Mouse (Mus musculus) cerebellum, adult 11-12 months (tissue): Measurements from ENCODE around the gene Tsacc.
"Not testable (repeated sequence)": the region's sequence is repeated elsewhere in the genome, so short reads cannot be mapped to it uniquely, and the experiment has no call there.

Experiments used
- DNase-seq: peaks from one replicate; pipeline ENCODE4 v3.0.0; 2022

The Tsacc gene

DNA sequence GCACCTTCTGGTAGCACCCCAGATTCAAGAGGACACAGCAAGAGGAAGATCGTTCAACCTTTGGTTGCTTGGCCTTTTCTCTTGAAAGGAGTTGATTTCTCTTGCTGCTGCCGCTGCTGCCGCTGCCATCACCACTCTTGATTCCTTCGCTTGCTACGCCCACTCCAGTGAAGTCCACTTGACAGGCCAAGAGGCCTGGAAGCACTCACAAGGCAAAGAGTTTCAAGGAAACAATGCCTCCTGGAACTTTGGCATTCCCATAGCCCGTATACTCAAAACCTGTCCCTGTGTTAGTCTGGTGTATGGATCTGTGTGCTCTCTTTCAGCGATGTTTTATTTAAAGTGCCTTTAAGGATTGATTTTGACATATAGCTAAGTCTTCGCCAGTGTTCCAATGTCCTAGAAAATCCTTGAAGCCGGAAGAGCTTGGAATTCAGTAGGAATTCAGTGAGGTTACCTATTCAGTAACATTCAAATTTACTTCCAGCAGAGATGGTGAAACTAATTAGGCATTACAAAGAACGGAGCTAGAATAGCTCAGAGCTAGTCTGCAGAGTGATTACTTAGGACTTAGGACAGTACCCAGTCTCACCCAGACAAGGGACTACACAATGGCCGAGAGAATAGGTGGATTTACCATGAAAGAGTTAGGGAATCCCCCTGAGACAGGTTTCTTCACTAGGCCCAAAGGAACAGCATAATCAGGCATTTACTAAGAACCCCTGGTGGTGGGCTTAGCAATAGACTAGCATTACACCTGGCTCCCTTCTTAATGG, 15.5 kb downstream of the Tsacc start:
- DNase-seq = not testable (repeated sequence)

DNA sequence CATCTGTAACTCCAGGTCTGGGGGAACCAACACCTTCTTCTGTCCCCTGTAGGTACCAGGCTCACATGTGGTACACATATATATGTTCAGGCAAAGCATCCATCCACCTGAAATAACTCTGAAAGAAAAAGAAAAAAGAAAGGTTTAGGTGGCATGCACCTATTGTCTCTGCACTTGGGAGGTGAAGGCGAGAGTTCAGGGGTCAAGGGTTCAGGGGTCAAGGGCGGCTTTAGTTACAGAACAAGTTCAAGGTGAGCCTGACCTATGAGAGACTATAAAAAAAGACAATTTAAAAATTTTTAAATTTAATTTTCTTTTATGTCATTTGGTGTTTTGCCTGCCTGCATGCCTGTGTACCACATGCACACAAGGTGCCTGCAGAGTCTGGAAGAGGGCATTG, 16.8 kb downstream of the Tsacc start:
- DNase-seq = no peak

DNA sequence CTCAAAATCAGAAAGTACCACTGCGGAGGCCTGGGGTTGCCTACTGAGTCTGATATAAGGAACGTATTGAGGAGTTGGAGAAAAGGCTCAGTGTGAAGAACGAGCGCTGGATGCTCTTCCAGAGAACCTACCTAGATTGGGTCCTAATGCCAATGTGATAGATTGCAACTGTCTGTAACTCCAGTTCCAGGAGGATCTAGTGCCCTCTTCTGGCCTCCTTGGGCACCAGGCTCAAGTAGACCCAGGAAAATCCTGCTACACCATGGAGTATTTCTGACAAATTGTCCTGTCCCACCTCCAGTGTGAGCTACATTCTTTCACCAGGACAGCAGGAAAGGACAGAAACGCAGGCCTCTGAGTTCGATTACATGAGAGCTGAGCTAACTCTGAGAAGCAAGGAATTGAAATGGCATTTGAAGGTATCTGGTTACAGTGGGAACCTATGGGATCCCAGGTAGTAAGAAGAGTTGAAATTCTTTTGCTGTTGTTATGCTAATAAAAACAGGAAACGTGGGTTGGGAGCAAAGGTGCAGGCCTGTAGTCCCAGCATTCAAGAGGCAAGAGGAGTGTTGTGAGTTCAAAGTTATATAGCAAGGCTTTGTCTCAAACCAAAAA, 20.2 kb downstream of the Tsacc start:
- no peak for DNase-seq

DNA sequence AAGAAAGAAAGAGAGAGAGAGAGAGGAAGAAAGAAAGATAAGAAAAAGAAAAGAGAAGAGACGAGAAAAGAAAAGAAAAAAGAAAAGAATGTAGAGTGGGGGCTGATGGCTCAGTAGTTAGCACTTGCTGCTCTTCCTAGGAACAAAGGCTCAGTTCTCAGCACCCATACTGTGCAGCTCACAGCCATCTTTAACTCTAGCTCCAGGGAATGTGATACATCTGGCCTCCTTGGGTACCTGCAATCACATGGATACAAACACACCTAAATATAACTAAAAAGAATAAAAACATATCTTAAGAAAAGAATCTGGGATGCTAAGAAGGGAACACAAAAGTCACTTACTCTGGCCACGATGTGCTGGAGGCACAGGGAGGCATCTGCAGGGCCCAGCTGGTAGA, 20.7 kb downstream of the Tsacc start:
- no peak for DNase-seq

DNA sequence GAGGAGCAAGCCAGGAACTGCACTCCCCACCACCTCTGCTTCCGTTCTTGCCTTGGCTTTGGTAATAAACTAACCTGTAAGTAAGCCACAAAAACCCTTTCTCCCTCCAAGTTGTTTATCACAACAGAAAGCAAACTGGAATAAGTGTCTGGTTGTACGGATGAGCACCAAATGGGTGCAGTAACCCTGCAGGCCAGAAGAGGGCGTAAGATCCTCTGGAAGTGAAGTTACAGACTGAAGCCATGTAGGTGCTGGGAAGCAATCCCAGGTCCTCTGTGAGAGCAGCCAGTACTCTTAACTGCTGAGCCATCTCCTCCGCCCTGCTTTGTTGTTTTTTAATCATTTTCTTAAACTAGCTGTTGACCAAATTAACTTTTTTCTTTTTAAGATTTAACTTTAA, 22.8 kb downstream of the Tsacc start:
- no peak for DNase-seq

DNA sequence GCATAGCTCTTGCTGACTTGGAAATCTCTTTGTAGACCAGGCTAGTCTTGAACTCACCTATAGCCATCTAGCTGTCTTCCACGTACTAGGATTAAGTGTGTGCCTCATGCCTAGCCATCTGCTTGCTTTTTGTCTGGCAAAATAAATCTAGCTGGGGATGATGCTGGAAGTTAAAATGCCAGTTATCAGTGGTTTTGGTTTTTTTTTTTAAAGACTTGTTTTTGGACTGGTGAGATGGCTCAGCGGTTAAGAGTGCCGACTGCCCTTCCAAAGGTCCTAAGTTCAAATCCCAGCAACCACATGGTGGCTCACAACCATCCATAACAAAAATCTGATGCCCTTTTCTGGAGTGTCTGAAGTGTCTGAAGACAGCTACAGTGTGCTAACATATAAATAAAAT, 24.9 kb downstream of the Tsacc start:
- no peak for DNase-seq

DNA sequence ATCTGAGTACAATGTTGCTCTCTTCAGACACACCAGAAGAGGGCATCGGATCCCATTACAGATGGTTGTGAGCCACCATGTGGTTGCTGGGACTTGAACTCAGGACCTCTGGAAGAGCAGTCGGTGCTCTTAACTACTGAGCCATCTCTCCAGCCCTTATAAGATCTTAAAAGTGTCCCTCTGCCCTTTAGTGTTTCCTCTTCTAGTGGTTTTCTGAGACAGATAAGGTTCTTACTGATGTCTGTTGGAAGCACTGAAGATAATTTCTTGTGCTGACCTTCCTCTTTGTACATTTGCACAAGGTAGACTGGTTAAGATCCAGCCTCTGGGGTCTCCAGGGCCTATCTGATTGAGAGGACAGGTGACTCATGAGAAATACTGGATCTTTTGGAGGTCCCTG, 25.5 kb downstream of the Tsacc start:
- DNase-seq = not testable (repeated sequence)

DNA sequence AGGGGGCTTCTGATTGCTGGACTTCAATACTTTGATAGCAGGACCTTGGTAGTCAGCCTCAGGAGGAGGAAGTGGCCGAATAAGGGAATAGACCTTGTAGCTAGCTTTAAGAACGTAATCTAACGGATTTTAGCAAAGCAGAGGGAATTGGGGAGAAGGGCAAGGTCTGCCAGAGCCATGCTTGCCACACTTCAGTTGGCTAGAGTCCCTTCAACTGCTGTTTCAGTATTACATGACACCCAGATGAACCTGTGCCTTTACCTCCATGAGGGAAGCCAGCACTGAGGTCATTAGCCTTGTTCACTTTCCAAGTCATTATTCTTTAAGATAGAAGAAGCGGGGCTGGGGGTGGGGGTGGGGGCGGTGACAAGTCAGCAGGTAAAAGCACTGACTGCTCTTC, 27.8 kb downstream of the Tsacc start:
- no peak for DNase-seq

DNA sequence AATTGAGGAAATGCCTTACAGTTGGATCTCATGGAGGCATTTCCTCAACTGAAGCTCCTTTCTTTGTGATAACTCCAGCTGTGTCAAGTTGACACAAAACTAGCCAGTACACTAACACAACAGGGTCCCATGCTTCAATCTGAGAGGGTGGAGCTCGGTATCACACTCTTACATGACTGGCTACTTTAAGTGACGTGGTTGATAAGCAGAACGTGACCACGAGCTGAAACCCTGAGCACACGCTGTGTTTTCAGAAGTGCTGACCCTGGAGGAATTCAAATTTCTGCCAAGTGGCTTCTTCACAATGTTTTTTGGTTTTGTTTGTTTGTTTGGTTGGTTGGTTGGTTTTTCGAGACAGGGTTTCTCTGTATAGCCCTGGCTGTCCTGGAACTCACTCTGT, 28.8 kb downstream of the Tsacc start:
- not testable (repeated sequence) for DNase-seq

DNA sequence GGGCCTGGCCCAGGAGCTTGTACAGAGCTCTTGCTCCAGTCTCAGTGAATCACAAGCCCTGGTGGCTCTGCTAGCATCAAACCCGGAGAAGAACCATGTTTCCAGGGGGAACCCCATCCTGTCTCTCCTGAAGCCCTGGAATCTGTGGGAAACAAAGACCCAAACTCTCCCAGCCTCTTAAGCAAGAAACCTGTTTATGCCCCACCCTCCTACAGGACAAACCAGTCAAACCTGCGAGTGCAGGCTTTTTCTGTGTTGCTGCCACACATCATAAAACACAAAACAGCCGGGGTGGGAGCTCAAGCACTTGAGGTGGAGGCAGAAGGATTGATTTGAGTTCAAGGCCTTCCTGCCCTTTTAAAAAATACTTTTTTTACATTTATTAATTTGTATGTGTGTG, 34.5 kb downstream of the Tsacc start:
- no peak for DNase-seq

DNA sequence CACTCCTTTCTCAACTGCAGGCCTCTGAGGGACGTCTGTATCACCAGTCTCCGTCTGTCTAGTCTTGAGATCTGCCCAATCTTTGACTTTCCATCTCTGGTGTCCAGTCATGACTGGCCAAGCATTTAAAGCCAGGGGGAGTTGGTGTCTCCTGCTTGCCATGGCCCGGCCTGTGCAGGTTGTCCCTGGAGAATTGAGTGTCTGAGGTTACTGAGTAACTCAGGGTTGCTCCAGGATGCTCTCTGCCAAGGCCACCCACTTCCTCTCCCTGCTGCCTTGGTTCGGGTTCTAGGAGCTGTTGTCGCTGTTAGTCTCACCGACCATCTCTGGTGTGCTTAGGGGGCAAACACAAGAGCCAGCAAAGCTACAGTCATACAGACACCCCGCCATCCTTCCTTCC, 40.4 kb downstream of the Tsacc start:
- no peak for DNase-seq

DNA sequence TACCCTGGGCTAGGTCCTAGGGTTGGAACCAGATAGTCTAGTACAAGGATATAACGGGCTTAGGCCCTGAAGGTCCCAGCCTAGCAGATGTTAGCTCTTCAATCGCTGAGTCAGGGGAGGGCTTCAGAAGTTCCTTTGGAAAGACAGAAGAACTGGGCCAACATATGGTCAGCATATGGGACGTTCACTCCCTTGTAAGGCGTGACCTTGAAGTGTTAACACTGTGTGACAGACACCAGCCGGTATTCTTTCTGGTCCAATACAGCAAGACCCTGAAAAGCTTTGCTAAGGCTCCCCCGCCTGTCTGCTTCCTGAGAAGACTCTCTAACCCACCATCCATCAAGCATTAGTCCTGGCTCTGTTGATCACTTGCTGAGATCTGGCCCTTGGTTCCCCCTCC, 40.8 kb downstream of the Tsacc start:
- DNase-seq = no peak

DNA sequence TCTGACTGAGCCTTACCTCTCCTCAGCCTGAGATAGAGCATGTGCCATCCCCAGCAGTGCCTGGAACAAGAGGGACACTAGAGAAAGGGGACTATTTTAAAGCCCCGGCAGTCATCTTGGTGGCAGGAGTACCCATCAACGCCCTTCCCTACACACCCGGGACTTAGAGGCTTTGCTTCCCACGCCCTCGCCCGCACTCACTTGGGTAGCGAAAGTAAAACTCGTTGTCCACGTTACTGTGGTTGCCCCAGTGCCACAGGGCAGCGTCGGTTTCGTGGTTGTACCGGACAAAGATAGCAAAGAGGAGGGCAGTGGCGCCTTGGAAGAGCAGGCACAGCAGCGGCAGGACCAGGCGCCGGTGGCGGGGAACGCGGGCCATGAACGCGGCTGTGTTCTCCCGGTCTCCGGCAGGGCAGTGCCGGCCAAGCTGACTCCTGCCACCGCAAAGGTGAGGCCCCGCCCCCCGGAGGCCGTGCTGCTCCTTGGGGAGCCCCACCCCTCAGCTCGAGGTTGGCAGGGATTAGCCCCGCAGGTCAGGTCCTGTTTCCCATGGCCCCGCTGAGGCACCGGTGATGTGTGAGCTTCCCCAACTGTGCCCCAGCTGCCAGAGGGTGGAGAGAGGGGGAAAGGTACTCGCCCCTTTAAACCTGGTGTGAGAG, 42.4 kb downstream of the Tsacc start, which contains the start of gene Rhbg:
Rhbg (minus strand) TSS at position 442 of the 659 bp plus-strand sequence.
- DNase-seq = peak; percentile 59

DNA sequence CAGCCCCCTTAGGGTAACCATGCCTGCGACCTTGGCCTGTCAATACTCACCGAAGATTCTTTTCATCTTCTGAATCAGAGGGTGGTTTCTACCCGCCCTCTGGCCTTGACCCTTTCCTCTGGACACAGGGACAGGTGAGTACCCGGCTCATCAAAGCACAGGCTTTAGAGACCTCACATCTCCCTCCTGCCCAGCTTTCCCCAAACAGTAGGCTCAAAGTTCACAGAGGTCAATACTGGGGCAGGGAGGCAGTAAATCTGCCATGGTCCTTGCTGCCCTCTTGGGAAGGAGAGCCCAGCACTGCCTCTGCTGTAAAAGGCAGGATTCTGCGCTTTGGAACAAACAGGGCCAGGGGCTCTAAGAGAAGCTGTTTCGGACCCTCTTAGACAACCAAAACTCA, 44.1 kb downstream of the Tsacc start:
- DNase-seq = no peak

DNA sequence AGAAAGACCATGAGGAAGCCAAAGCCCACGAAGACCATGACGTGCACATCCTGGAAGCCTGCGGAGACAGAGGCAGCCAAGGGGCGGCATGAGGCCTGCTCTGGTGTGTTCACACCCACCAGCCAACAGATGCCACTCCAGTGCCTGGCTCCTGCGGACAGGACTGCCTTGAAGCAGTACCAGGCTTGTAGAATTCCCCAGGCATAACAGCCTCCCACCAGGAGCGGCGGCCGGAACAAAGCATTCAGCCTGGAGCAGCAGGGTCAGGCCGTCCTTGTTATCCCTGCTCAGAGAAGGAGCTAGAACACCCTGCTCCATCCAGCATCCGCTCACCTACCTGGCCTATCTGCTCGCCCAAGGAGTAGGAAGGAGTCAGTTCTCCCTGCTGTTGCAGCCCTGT, 48.4 kb downstream of the Tsacc start:
- DNase-seq = no peak

DNA sequence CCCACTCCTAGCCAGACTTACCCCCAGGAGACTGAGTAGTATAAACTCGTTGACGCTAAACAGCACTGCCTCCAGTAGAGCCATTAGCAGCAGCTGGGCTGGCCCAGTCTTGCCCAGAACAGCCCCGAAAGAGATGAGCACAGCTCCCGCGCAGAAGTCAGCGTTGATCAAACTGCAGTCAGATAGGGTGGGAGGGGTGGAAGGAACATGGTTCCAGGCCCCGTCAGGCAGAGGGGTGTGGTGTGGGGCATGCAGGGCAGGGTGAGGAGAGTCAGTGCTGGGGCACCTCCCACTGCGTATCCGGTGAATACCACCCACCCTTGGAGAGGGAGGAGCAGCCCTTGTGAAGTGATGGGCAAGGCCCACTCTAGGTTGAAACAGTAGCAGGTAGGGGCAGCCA, 49.1 kb downstream of the Tsacc start:
- no peak for DNase-seq

DNA sequence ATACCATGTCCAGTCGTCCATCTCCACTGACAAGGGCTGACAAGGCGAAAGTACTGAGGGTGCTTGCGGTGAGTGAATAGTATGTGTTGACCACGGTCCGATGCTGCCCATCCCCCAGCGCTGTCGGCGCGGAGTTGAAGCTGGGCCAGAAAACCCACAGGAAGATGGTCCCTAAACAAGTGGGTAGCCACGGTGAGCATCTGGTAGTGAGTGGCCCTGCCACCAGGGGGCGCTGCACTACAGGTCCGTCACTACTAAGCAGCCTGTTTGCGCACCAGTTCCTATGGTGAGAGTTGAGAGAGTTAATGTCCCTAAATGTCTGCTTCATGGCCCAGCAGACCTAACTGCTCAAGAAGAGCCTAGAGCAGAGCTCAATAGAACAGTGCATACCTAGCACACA, 51.0 kb downstream of the Tsacc start:
- DNase-seq = peak; percentile 66

DNA sequence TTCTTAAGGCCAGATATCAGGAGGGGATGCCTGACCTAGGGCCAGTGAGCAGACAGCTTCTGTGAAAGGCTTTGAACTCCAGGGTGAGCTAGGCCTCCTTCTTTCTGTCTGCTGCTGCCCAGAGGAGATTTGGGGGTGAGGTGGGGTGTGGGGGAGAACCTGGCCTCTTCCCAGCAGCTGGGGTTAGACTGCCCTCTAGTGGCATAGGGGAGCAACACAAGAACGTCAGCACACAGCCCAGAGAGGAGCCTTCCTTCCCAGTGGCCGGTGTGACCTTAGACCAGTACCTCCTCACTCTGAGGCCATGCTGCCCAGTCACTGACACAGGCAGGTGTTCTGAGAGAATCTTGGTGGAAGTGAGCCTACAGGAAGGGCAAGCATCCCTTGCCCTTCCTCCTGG, 52.7 kb downstream of the Tsacc start:
- peak; percentile 56 for DNase-seq

DNA sequence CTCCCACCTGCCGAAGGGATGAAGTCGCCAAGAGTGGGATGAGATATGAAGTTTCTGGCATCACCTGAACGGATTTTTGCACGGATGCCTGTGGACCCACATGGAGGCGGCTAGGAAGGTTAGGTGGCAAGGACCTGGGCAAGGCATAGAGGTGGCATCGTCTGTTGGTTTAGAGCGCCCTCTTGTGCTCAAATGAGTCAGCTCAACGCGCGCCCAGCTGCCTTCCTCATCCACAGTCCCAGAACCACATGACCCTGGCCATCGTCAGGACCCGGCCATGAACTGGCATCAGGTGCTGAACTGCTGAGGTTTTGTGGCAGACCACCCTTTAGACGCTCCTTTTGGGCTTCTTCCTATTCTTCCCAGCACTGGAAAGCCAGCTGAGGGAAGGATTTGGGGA, 54.3 kb downstream of the Tsacc start:
- DNase-seq = peak; percentile 82

DNA sequence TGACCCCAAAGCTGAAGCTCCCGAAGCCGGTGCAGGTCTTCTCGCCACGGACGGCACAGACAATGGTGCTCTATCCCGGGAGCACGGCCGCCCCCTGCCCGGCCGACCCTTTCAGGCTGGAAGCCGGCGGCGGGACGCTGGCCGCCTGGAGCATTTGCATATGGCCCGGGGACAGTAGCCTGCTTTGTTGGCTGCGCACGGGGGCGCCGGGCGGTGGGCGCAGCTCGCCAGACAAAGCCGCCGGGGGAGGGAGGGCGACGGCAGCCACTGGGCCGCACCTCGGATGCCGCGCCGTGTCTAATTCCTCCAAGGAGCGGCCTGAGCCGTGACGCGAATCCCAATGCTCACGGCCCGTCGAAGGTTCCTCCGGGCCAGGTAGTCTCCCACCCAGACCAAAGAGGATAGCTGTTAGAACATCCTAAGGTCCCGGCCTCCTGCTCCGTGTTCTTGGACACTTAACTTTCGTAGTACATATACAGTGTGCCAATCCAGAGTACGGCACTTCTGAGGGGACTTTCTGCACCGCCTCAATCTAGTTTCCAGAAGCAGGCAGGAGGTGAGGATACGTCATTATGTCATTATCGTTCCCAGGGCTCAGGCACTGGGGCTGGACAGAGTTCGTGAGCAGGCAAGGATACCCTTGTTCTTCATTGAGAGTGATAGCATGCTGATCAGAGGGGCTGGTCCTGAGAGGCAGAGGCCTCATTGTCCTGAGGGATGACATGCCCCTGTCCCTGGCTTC, 55.6 kb downstream of the Tsacc start:
- DNase-seq = peak; percentile 40

DNA sequence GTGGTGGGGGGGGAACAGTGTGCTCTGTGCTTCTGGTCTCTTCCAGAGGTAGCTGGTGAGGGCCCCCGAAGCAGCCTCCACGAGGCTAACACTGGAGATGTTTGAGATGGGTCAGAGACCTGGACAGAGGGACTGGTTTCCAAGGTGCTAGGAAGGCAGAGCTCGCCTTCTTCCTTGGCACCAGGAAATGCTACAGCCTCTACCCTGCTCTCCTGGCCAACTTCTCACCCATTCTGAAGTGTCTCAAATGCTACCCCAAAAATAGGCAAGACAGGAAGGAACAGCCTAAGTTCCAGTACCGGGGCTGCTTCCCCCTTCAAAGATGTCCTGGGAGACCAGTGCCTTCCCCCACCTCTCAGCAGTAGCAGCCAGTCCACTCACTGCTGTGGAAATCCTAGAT, 57.4 kb downstream of the Tsacc start:
- peak; percentile 46 for DNase-seq

DNA sequence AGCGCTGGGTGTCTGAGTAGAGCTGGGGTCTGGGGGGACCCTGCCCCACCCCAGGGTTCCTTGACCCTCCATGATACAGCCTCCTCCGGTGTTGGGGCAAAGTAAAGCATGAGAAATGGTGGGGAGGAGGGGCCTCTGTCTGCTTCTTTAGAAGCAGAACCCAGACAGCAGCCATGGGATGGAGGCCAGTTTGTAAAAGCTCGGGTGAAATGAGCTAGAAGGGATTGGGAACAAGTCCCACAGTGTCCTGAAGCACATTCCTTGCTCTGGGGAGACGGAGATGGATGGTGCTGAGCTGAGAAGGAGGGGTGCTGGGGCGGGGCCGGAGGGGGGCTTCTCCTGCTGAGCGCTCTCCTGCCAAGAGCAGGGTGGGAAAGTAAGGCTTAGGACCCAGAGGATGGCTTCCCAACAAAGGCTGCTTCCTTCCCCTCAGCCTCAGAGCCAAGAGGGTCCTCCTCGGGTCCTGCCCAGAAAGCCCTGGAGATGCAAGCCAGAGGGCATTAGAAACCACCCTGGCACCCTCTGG, 57.9 kb downstream of the Tsacc start:
- peak; percentile 50 for DNase-seq

DNA sequence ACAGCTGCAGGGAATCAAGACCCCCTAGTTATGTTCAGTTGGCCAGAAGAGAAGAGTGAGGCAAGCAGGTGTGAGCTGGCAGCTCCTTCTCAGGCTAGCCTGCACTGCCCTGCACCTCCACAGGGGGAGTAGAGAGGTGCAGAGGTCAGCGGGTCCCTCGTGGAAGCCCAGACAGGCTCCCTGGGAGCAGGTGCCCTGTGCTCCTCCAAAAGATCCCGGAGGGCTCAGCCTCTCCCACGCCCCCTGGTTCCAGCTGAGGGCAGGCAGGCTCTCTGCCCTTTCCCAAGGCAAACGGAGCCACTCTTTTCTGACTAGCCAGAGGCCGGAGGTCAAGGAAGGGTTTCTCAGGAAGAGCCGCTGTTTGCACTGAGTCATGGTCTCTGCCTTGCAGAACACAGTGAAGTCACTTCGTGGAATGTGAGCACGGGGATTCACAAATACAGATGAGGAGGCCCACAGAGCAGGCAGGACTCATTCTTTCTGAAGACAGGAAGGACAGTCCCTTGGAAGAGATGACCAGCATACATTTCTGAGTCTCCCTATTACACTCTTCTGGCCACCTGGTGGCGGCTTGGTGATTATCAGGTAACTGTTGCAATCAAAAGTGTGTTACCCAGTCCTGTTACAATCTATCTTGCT, 59.1 kb downstream of the Tsacc start:
- DNase-seq = peak; percentile 58
